Mouse (Mus musculus) heart, adult 2 months (tissue): ENCODE results near the gene Nadsyn1.

Experiments
- CTCF ChIP-seq: fragments of 200-600 bp; IDR thresholded peaks from 2 replicates; pipeline ENCODE4 v1.8.1; 2022; ENCODE audit warnings: antibody characterized with exemption, mild to moderate bottlenecking, moderate library complexity
- POLR2A ChIP-seq: fragments of 200-500 bp; IDR thresholded peaks from 2 replicates; pipeline ENCODE4 v1.6.1; 2011; ENCODE audit warnings: mild to moderate bottlenecking, low read depth, low read length, control low read depth; ENCODE audit not compliant: insufficient read depth

- TF ChIP-seq CTCF (no peak), POLR2A (no peak)
Observed at GRCm38 (mm10) chr7:143768267-143768666, 54.4 kb downstream of the Nadsyn1 start.
